In the genomic region with DNA sequence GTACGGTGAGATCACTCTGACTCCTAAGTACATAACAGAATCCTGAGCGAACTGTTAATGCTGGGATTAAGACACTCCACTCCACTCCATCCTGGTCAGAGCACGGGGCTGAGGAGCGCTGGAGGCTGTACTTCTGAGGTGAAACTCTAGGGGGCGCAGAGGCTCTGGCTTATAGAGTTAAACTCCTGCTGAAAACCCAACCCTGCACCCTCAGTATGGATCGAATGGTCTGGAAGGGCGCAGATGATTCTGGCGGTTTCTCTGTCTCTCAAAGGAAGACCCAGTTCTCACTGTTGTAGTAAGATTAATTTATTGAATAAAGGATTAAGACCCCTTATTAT, we compare ENCODE assay signal across 8 mouse cellular contexts. TPM values are rescaled to one million over a fixed set of nuclear protein-coding genes. Genes with fewer than 3 reads are reported as not detected.
DNase-seq lines count a peak whose midpoint lies in the region; ATAC-seq lines count a peak whose summit lies in the region.

No protein-coding gene starts in this region.

- no peak overlapping the region for H3K4me2 ChIP-seq in hindbrain, embryonic 12.5 days (replicated peaks)

- no peak for ATAC-seq in hindbrain, embryonic 12.5 days (ENCODE audit: low FRiP score)
- peak; percentile 83 for ATAC-seq in megakaryocyte progenitor cell, adult 5-6 weeks (replicated peaks; ENCODE audit: poor library complexity)

- H3K4me3 ChIP-seq in hindbrain, embryonic 10.5 days, result no peak overlapping the region
- H3K4me3 ChIP-seq in hindbrain, embryonic 12.5 days, result no peak overlapping the region

- WGBS in hindbrain, embryonic 10.5 days, result 24% methylated on average over 8 of the region's 8 CpGs
- WGBS in hindbrain, embryonic 12.5 days, result 27% methylated on average over 8 of the region's 8 CpGs

- no peaks in the 10 kb centered on the region for H3K36me3 ChIP-seq in hindbrain, embryonic 10.5 days
- H3K36me3 ChIP-seq in hindbrain, embryonic 12.5 days, result no peaks in the 10 kb centered on the region

- H3K27ac ChIP-seq in hindbrain, embryonic 10.5 days, result no peak overlapping the region
- H3K27ac ChIP-seq in hindbrain, embryonic 12.5 days, result no peak overlapping the region

- peaks cover 7% of the 10 kb centered on the region; the same call in 1 of the 2 replicates for H3K4me1 ChIP-seq in hindbrain, embryonic 10.5 days (replicated peaks)
- H3K4me1 ChIP-seq in hindbrain, embryonic 12.5 days, result no peaks in the 10 kb centered on the region

- H3K27me3 ChIP-seq in hindbrain, embryonic 10.5 days (ENCODE audit: insufficient read depth, poor library complexity, severe bottlenecking), result peaks cover 75% of the 10 kb centered on the region
- H3K27me3 ChIP-seq in hindbrain, embryonic 12.5 days, result peaks cover 50% of the 10 kb centered on the region

- no peak overlapping the region for H3K9ac ChIP-seq in hindbrain, embryonic 12.5 days

- DNase-seq in hindbrain, embryonic 10.5 days (ENCODE audit: low spot score), result peak; percentile 70
- peak; percentile 68 for DNase-seq in adrenal gland, adult 2 months
- peak; percentile 37 for DNase-seq in embryo, embryonic 11.5 days (ENCODE audit: low read depth, low spot score)
- DNase-seq in heart, postnatal 4 days, result peak; percentile 79
- peak; percentile 12 to 14 for DNase-seq in layer of hippocampus, postnatal 14 days (ENCODE audit: low spot score in 2 of 2)
- peak; percentile 86 for DNase-seq in testis, postnatal 10 days (ENCODE audit: low spot score)

- no peaks in the 10 kb centered on the region for H3K9me3 ChIP-seq in hindbrain, embryonic 10.5 days
- no peaks in the 10 kb centered on the region for H3K9me3 ChIP-seq in hindbrain, embryonic 12.5 days (replicated peaks)

RNA-seq across cellular contexts. Expression of gene Guca1a, which starts 8.1 kb away (rescaled TPM):
- 1.8 and 2.1 TPM in 2 replicates for polyA plus RNA-seq in hindbrain, embryonic 10.5 days (2016; fragmentation: Nextera tagmentation; extraction: Ambion mirVana)
- 0.84 and 1.2 TPM in 2 replicates for polyA plus RNA-seq in hindbrain, embryonic 12.5 days (2016; fragmentation: Nextera tagmentation; extraction: Ambion mirVana)
- 1 to 10 TPM; 1.6 to 3.0 TPM for total RNA-seq in adrenal gland, adult 2 months (2021)
- 4.0 and 5.0 TPM in 2 replicates for polyA plus RNA-seq in adrenal gland, adult 2 months (2012; rRNA removed)
- total RNA-seq in heart, postnatal 4 days (2021), result under 1 TPM; 0.41 to 0.52 TPM
- total RNA-seq in layer of hippocampus, postnatal 14 days (2021), result under 1 TPM in 1 of 2 experiments, not detected in 1; 0.39 TPM
- total RNA-seq in megakaryocyte progenitor cell, adult 5-6 weeks (2015), result 8.2 and 8.7 TPM in 2 replicates
- total RNA-seq in megakaryocyte progenitor cell, adult 5-6 weeks (2017), result 0.68 and 2.8 TPM in 2 replicates

RNA-seq across cellular contexts. Expression of gene Guca1b, which starts 23.3 kb away (rescaled TPM):
- polyA plus RNA-seq in hindbrain, embryonic 10.5 days (2016; fragmentation: Nextera tagmentation; extraction: Ambion mirVana), result 0.97 and 1.0 TPM in 2 replicates
- 0.59 and 0.93 TPM in 2 replicates for polyA plus RNA-seq in hindbrain, embryonic 12.5 days (2016; fragmentation: Nextera tagmentation; extraction: Ambion mirVana)
- total RNA-seq in adrenal gland, adult 2 months (2021), result 1 to 10 TPM in 1 of 2 experiments, under 1 TPM in 1; 0.38 to 3.2 TPM
- polyA plus RNA-seq in adrenal gland, adult 2 months (2012; rRNA removed), result 2.5 and 2.6 TPM in 2 replicates
- total RNA-seq in heart, postnatal 4 days (2021), result under 1 TPM in 1 of 2 experiments, not detected in 1; 0.17 TPM
- total RNA-seq in layer of hippocampus, postnatal 14 days (2021), result 1 to 10 TPM in 1 of 2 experiments, under 1 TPM in 1; 0.83 to 1.0 TPM
- 0.32 and 0.86 TPM in 2 replicates for total RNA-seq in megakaryocyte progenitor cell, adult 5-6 weeks (2015)
- 0.37 and 0.81 TPM in 2 replicates for total RNA-seq in megakaryocyte progenitor cell, adult 5-6 weeks (2017)

RNA-seq across cellular contexts. Expression of gene AI661453, which starts 27.9 kb away (rescaled TPM):
- polyA plus RNA-seq in hindbrain, embryonic 10.5 days (2016; fragmentation: Nextera tagmentation; extraction: Ambion mirVana), result 0.24 and 0.54 TPM in 2 replicates
- 0.28 and 0.34 TPM in 2 replicates for polyA plus RNA-seq in hindbrain, embryonic 12.5 days (2016; fragmentation: Nextera tagmentation; extraction: Ambion mirVana)
- total RNA-seq in adrenal gland, adult 2 months (2021), result under 1 TPM; 0.92 to 0.97 TPM
- polyA plus RNA-seq in adrenal gland, adult 2 months (2012; rRNA removed), result 0.36 and 0.73 TPM in 2 replicates
- 1 to 10 TPM; 2.2 to 3.5 TPM for total RNA-seq in heart, postnatal 4 days (2021)
- total RNA-seq in layer of hippocampus, postnatal 14 days (2021), result under 1 TPM; 0.28 to 0.48 TPM
- 1.6 and 2.3 TPM in 2 replicates for total RNA-seq in megakaryocyte progenitor cell, adult 5-6 weeks (2015)
- total RNA-seq in megakaryocyte progenitor cell, adult 5-6 weeks (2017), result 0.29 and 0.71 TPM in 2 replicates

RNA-seq across cellular contexts. Expression of gene 1700001C19Rik, which starts 28.6 kb away (rescaled TPM):
- 0.67 TPM in 1 of 2 replicates, not detected in the other for polyA plus RNA-seq in hindbrain, embryonic 10.5 days (2016; fragmentation: Nextera tagmentation; extraction: Ambion mirVana)
- 0.14 and 0.65 TPM in 2 replicates for polyA plus RNA-seq in hindbrain, embryonic 12.5 days (2016; fragmentation: Nextera tagmentation; extraction: Ambion mirVana)
- not detected for total RNA-seq in adrenal gland, adult 2 months (2021)
- polyA plus RNA-seq in adrenal gland, adult 2 months (2012; rRNA removed), result 0.24 TPM in 1 of 2 replicates, not detected in the other
- total RNA-seq in heart, postnatal 4 days (2021), result under 1 TPM; 0.32 to 0.45 TPM
- total RNA-seq in layer of hippocampus, postnatal 14 days (2021), result not detected
- 0.12 and 0.27 TPM in 2 replicates for total RNA-seq in megakaryocyte progenitor cell, adult 5-6 weeks (2015)
- total RNA-seq in megakaryocyte progenitor cell, adult 5-6 weeks (2017), result 0.33 and 0.95 TPM in 2 replicates

RNA-seq across cellular contexts. Expression of gene Mrps10, which starts 39.8 kb away (rescaled TPM):
- 85.2 and 86.5 TPM in 2 replicates for polyA plus RNA-seq in hindbrain, embryonic 10.5 days (2016; fragmentation: Nextera tagmentation; extraction: Ambion mirVana)
- 64.3 and 69.3 TPM in 2 replicates for polyA plus RNA-seq in hindbrain, embryonic 12.5 days (2016; fragmentation: Nextera tagmentation; extraction: Ambion mirVana)
- 10 to 100 TPM; 40.8 to 50.0 TPM for total RNA-seq in adrenal gland, adult 2 months (2021)
- polyA plus RNA-seq in adrenal gland, adult 2 months (2012; rRNA removed), result 19.4 and 28.3 TPM in 2 replicates
- total RNA-seq in heart, postnatal 4 days (2021), result 10 to 100 TPM; 31.9 to 35.4 TPM
- total RNA-seq in layer of hippocampus, postnatal 14 days (2021), result 10 to 100 TPM; 23.5 to 28.5 TPM
- 71.3 and 89.1 TPM in 2 replicates for total RNA-seq in megakaryocyte progenitor cell, adult 5-6 weeks (2015)
- 53.6 and 69.9 TPM in 2 replicates for total RNA-seq in megakaryocyte progenitor cell, adult 5-6 weeks (2017)

Comparison
In these comparisons a context has a peak if more than half of its experiments do, and no peak if none do; other contexts are left out.
1. DNase-seq: peak in every context shown above with its lines; median percentile 86 in testis, postnatal 10 days; 79 in heart, postnatal 4 days; 70 in hindbrain, embryonic 10.5 days; 68 in adrenal gland, adult 2 months; 37 in embryo, embryonic 11.5 days; 13 in layer of hippocampus, postnatal 14 days.